Mouse (Mus musculus): ENCODE measurements around the gene Clcnkb. TPM values are rescaled to one million over a fixed set of nuclear protein-coding genes. Genes with fewer than 3 reads are reported as not detected.

The Clcnkb gene
- total RNA-seq, 1 experiment from 2014 or later: not detected

GRCm38 (mm10) chr4:141365126-141365525 is 50.7 kb downstream of the Clcnkb start:
- no peak for ATAC-seq (replicated peaks; ENCODE audit: low read depth, poor library complexity, severe bottlenecking)

DNA sequence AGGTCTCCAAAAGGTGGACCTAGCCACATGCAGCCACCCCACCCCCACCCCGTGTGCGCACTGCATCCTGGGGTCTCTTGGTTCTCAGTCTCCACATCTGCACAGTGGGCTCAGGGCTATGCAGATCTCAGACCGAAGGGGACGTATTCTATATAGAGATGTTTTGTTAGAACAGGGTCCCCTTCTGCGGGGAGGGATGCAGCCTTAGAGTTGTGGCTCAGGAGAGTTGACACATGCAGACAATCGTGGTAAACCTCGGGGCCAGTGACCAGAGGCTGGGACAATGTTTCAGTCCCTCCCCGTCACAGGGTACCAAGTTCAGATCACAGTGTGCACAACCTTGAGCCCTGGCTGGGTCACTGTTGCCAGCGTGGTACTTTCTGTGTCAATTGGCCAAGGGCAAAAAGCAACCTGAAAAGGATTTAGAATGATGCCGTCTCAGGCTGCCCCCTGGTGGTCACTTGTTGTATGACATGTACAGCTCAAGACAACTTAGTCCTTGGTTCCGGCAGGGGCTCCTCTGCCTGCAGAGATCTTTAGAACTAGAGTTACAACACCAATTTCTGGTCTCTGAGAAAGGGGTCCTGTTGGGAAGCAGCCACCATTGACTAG is 52.8 kb downstream of the Clcnkb start:
- peak; percentile 85 for ATAC-seq (replicated peaks; ENCODE audit: low read depth, poor library complexity, severe bottlenecking)

- no peak for ATAC-seq (replicated peaks; ENCODE audit: low read depth, poor library complexity, severe bottlenecking)
Observed at GRCm38 (mm10) chr4:141360846-141361245, 55.0 kb downstream of the Clcnkb start.

- ATAC-seq (replicated peaks; ENCODE audit: low read depth, poor library complexity, severe bottlenecking): no peak
Observed at GRCm38 (mm10) chr4:141359222-141359621, 56.6 kb downstream of the Clcnkb start.

DNA sequence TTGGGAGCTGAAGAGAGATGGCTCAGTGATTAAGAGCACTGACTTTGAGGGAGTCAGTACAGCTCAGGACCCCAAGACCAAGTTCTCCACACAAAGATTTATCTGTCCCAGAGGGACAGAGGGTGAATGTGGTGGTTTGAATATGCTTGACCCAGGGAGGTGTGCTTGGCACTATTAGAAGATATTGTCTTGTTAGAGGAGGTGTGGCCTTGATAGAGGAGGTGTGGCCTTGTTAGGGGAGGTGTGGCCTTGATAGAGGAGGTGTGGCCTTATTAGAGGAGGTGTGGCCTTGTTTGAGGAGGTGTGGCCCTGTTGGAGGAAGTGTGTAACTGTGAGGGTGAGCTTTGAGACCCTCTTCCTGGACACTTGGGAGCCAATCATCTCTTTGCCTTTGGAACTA is 58.0 kb downstream of the Clcnkb start:
- no peak for ATAC-seq (replicated peaks; ENCODE audit: low read depth, poor library complexity, severe bottlenecking)

Other genes with a start within 250 kb of the Clcnkb start
- gene Rsg1, start 202.1 kb downstream of the Clcnkb start, total RNA-seq (2017): 2.2 and 6.1 TPM in 2 replicates
- gene Arhgef19, start 176.5 kb downstream of the Clcnkb start, total RNA-seq (2017): not detected in 2 replicates
- 0.29 and 1.2 TPM in 2 replicates for gene Epha2, start 114.8 kb downstream of the Clcnkb start, total RNA-seq (2017)
- not detected in 2 replicates for gene Fam131c, start 47.8 kb downstream of the Clcnkb start, total RNA-seq (2017)
- not detected in 2 replicates for gene Clcnka, start 17.3 kb downstream of the Clcnkb start, total RNA-seq (2017)
- not detected in 2 replicates for gene Hspb7, start 4.8 kb upstream of the Clcnkb start, total RNA-seq (2017)
- gene Srarp, start 20.1 kb upstream of the Clcnkb start, total RNA-seq (2017): not detected in 2 replicates
- 15.0 and 19.4 TPM in 2 replicates for gene Zbtb17, start 28.6 kb upstream of the Clcnkb start, total RNA-seq (2017)
- 32.7 and 43.0 TPM in 2 replicates for gene Spen, start 122.6 kb upstream of the Clcnkb start, total RNA-seq (2017)
- not detected in 2 replicates for gene Fblim1, start 190.1 kb upstream of the Clcnkb start, total RNA-seq (2017)
- gene Tmem82, start 202.6 kb upstream of the Clcnkb start, total RNA-seq (2017): 0.29 and 0.32 TPM in 2 replicates
- gene Slc25a34, start 207.8 kb upstream of the Clcnkb start, total RNA-seq (2017): 0.09 TPM in 1 of 2 replicates, not detected in the other
- gene Plekhm2, start 248.9 kb upstream of the Clcnkb start, total RNA-seq (2017): 3.8 and 6.3 TPM in 2 replicates

Data from common myeloid progenitor, adult 5-6 weeks (primary cell).